Mouse (Mus musculus) G1E (cell line): Measurements from ENCODE around the gene Gfral. TPM values are rescaled to one million over a fixed set of nuclear protein-coding genes. Genes with fewer than 3 reads are reported as not detected.

ENCODE experiments used
- ATAC-seq: 2 replicates; pipeline ENCODE4 v1.8.0; 2016; ENCODE audit warnings: mild to moderate bottlenecking; ENCODE audit not compliant: insufficient number of reproducible peaks, poor library complexity, low FRiP score, severe bottlenecking; ENCODE audit errors: extremely low read depth
- DNase-seq: peaks from one replicate; pipeline ENCODE4 v3.0.0; 2012; ENCODE audit warnings: low spot score
- H3K27me3 ChIP-seq: 2 replicates; pipeline ENCODE4 v1.6.1; 2012; ENCODE audit warnings: mild to moderate bottlenecking, low read length, inconsistent platforms; ENCODE audit not compliant: insufficient read depth
- H3K36me3 ChIP-seq: replicated peaks from 2 replicates; pipeline ENCODE3; 2012; ENCODE audit warnings: mild to moderate bottlenecking, inconsistent platforms
- H3K4me1 ChIP-seq: 2 replicates; pipeline ENCODE4 v1.6.1; 2012; ENCODE audit warnings: low read depth, low read length, inconsistent platforms, mixed read lengths; ENCODE audit not compliant: insufficient read depth
- H3K4me3 ChIP-seq: 2 replicates; pipeline ENCODE4 v1.5.1; 2012; ENCODE audit warnings: low read depth, mild to moderate bottlenecking, inconsistent platforms, low read length, moderate library complexity, mixed read lengths
- H3K9me3 ChIP-seq: replicated peaks from 2 replicates; pipeline ENCODE4 v1.6.1; 2012; ENCODE audit warnings: inconsistent platforms
- CTCF ChIP-seq: IDR thresholded peaks from 2 replicates; pipeline ENCODE4 v1.5.1; 2012; ENCODE audit warnings: low read depth, low read length, inconsistent platforms, mixed read lengths
- GATA1 ChIP-seq: IDR thresholded peaks from 2 replicates; pipeline ENCODE4 v1.6.1; 2012; ENCODE audit warnings: borderline replicate concordance, low read length, inconsistent platforms, mixed read lengths
- GATA2 ChIP-seq: IDR thresholded peaks from 2 replicates; pipeline ENCODE4 v1.6.1; 2012; ENCODE audit warnings: low read depth, low read length, inconsistent platforms, borderline replicate concordance
- POLR2AphosphoS5 ChIP-seq: IDR thresholded peaks from 2 replicates; pipeline ENCODE4 v1.6.1; 2012; ENCODE audit warnings: low read depth, low read length, inconsistent platforms; ENCODE audit not compliant: insufficient replicate concordance
- TAL1 ChIP-seq: conservative IDR thresholded peaks from 2 replicates; pipeline ENCODE4 v1.6.1; 2012; ENCODE audit warnings: low read depth, low read length, inconsistent platforms, mixed read lengths
- polyA plus RNA-seq: library from polyadenylated mRNA; stranded (reverse); fragments of >175 nt; gene quantifications from 2 replicates; pipeline ENCODE4 v1.2.3, GENCODE M21; 2012
- total RNA-seq, 2 experiments: library from RNA; stranded (forward) in 1 of 2; stranded (reverse) in 1 of 2; fragments of 200-1000 nt in 1 of 2; fragments of >200 nt in 1 of 2; fragmentation: Nextera tagmentation in 1 of 2; gene quantifications; 2 replicates each; pipeline ENCODE4 v1.2.3; 2014 to 2017

Gene Gfral
- total and polyA plus RNA-seq, 3 experiments = not detected

GRCm38 (mm10) chr9:76179221-76179620 is 34.2 kb downstream of the Gfral start:
- Histone ChIP-seq H3K9me3 (0 out of 2 replicates have a peak, but pooled peaks cover 1% of the 10 kb centered on the region), H3K27me3 (no peaks in the 10 kb centered on the region), H3K4me1 (no peaks in the 10 kb centered on the region; the same call in 1 of the 2 replicates), H3K4me3 (no peak overlapping the region), H3K36me3 (no peaks in the 10 kb centered on the region)
- ATAC-seq (no peak), DNase-seq (no peak)
- no peak for TF ChIP-seq GATA2
- no peak for TF ChIP-seq POLR2AphosphoS5
- TF ChIP-seq TAL1 = no peak
- no peak for TF ChIP-seq CTCF

GRCm38 (mm10) chr9:76172686-76173295 is 40.7 kb downstream of the Gfral start:
- Histone ChIP-seq H3K27me3 (peaks cover 7% of the 10 kb centered on the region; the same call in 1 of the 2 replicates), H3K4me3 (no peak overlapping the region), H3K4me1 (0 out of 2 replicates have a peak, but pooled peaks cover 4% of the 10 kb centered on the region), H3K9me3 (0 out of 2 replicates have a peak, but pooled peaks cover 1% of the 10 kb centered on the region), H3K36me3 (no peaks in the 10 kb centered on the region)
- TF ChIP-seq TAL1 (no peak), POLR2AphosphoS5 (no peak), GATA2 (no peak)
- ATAC-seq = no peak
- DNase-seq = no peak

- ATAC-seq (no peak; the same call in 1 of the 2 replicates), DNase-seq (no peak)
- H3K9me3 ChIP-seq = no peaks in the 10 kb centered on the region
- H3K4me3 ChIP-seq = no peak overlapping the region
- no peak for TF ChIP-seq TAL1
- no peak for TF ChIP-seq GATA2
- TF ChIP-seq CTCF = no peak
- TF ChIP-seq GATA1 = no peak
- TF ChIP-seq POLR2AphosphoS5 = no peak
- peaks cover 7% of the 10 kb centered on the region; the same call in 1 of the 2 replicates for H3K27me3 ChIP-seq
- H3K4me1 ChIP-seq = 0 out of 2 replicates have a peak, but pooled peaks cover 4% of the 10 kb centered on the region
- H3K36me3 ChIP-seq = no peaks in the 10 kb centered on the region
Measured at GRCm38 (mm10) chr9:76168355-76168754, 45.1 kb downstream of the Gfral start.

- H3K9me3 ChIP-seq = no peaks in the 10 kb centered on the region
- H3K27me3 ChIP-seq = no peaks in the 10 kb centered on the region
- TF ChIP-seq GATA2 (no peak), GATA1 (no peak), CTCF (no peak), TAL1 (no peak), POLR2AphosphoS5 (no peak)
- DNase-seq (no peak), ATAC-seq (no peak)
- peaks cover 8% of the 10 kb centered on the region; the same call in 1 of the 2 replicates for H3K4me1 ChIP-seq
- H3K36me3 ChIP-seq = no peaks in the 10 kb centered on the region
- H3K4me3 ChIP-seq = no peak overlapping the region
Measured at GRCm38 (mm10) chr9:76162446-76162845, 51.0 kb downstream of the Gfral start.

- Histone ChIP-seq H3K9me3 (no peaks in the 10 kb centered on the region), H3K4me1 (no peaks in the 10 kb centered on the region), H3K27me3 (no peaks in the 10 kb centered on the region), H3K4me3 (no peak overlapping the region), H3K36me3 (no peaks in the 10 kb centered on the region)
- DNase-seq (no peak), ATAC-seq (no peak)
- TF ChIP-seq GATA1 = no peak
- TF ChIP-seq GATA2 = no peak
- no peak for TF ChIP-seq CTCF
- no peak for TF ChIP-seq TAL1
- TF ChIP-seq POLR2AphosphoS5 = no peak
Measured at GRCm38 (mm10) chr9:76145593-76145992, 67.9 kb downstream of the Gfral start.

GRCm38 (mm10) chr9:76138378-76139109 is 74.9 kb downstream of the Gfral start:
- TF ChIP-seq TAL1 (no peak), GATA2 (no peak), CTCF (no peak), GATA1 (no peak), POLR2AphosphoS5 (no peak)
- H3K4me1 ChIP-seq = no peaks in the 10 kb centered on the region
- DNase-seq (no peak), ATAC-seq (no peak)
- no peaks in the 10 kb centered on the region for H3K27me3 ChIP-seq
- no peaks in the 10 kb centered on the region for H3K36me3 ChIP-seq
- H3K9me3 ChIP-seq = no peaks in the 10 kb centered on the region
- H3K4me3 ChIP-seq = no peak overlapping the region
